Mouse (Mus musculus) thymus, adult 2 months (tissue): ENCODE data around the gene Hgd. TPM values are rescaled to one million over a fixed set of nuclear protein-coding genes. Genes with fewer than 3 reads are reported as not detected.
"Not testable (repeated sequence)": the region's sequence is repeated elsewhere in the genome, so short reads cannot be mapped to it uniquely, and the experiment has no call there.

Experiments used
- DNase-seq: peaks from one replicate; pipeline ENCODE4 v3.0.0; 2021
- H3K27ac ChIP-seq: fragments of 200-500 bp; 2 replicates; pipeline ENCODE4 v1.5.1; 2012; ENCODE audit warnings: low read length, control low read depth; ENCODE audit not compliant: control insufficient read depth, insufficient read depth
- H3K27me3 ChIP-seq: fragments of 200-500 bp; 2 replicates; pipeline ENCODE4 v1.6.1; 2012; ENCODE audit warnings: mild to moderate bottlenecking, low read length, moderate library complexity, mixed read lengths; ENCODE audit not compliant: control insufficient read depth, insufficient read depth
- H3K36me3 ChIP-seq: fragments of 200-500 bp; 2 replicates; pipeline ENCODE4 v1.6.1; 2012; ENCODE audit warnings: mild to moderate bottlenecking, low read length, moderate library complexity; ENCODE audit not compliant: control insufficient read depth, insufficient read depth
- H3K4me1 ChIP-seq: fragments of 200-500 bp; replicated peaks from 2 replicates; pipeline ENCODE4 v1.6.1; 2012; ENCODE audit warnings: low read length; ENCODE audit not compliant: control insufficient read depth, insufficient read depth
- H3K4me3 ChIP-seq: fragments of 200-500 bp; 2 replicates; pipeline ENCODE4 v1.5.1; 2012; ENCODE audit warnings: mild to moderate bottlenecking, low read length, control low read depth, moderate library complexity; ENCODE audit not compliant: control insufficient read depth, insufficient read depth
- CTCF ChIP-seq: fragments of 200-500 bp; IDR thresholded peaks from 2 replicates; pipeline ENCODE4 v1.5.1; 2012; ENCODE audit warnings: mild to moderate bottlenecking, control low read depth, low read length, moderate library complexity, borderline replicate concordance; ENCODE audit not compliant: control insufficient read depth, poor library complexity, insufficient read depth; ENCODE audit errors: extremely low read depth
- POLR2A ChIP-seq: fragments of 200-500 bp; IDR thresholded peaks from 2 replicates; pipeline ENCODE4 v1.6.1; 2012; ENCODE audit warnings: mild to moderate bottlenecking, low read length, control low read depth, moderate library complexity; ENCODE audit not compliant: control insufficient read depth, poor library complexity, insufficient read depth; ENCODE audit errors: extremely low read depth
- WGBS: fragments of 180-500 bp; shearing (Covaris S2); methylation state at CpG from one replicate; pipeline ENCODE4 v1.1.7; 2018; 5-methylcytosine and 5-hydroxymethylcytosine counted together
- polyA plus RNA-seq: library from polyadenylated mRNA; depleted of rRNA; stranded (reverse); fragments of >200 nt; gene quantifications from 2 replicates; pipeline ENCODE4 v1.2.3, GENCODE M21; 2012

Gene Hgd
- polyA plus RNA-seq, 1 experiment, result 0.54 TPM

DNA sequence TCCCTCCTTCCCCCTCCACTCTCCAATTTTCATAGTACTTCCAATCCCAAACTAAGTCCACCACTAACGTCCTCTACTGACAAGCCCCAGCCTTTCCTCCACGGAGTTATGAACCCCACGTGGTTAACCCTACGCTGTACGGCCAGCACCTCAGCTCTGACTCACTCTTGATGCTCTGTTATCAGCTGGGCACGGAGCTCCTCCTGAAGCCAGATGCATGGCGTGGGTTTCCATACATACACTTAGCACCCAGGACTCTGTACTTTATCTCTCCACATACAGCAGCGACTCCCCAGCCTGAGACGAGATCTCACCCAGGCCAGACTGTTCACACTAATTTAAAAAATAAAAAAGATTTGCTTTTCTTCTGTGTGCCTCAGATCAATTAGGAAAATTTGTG lies 54.6 kb downstream of the Hgd start:
- WGBS, result 78% methylated on average over 9 of the region's 9 CpGs
- H3K4me3 ChIP-seq, result no peak overlapping the region
- no peak for TF ChIP-seq CTCF
- no peak for TF ChIP-seq POLR2A

DNA sequence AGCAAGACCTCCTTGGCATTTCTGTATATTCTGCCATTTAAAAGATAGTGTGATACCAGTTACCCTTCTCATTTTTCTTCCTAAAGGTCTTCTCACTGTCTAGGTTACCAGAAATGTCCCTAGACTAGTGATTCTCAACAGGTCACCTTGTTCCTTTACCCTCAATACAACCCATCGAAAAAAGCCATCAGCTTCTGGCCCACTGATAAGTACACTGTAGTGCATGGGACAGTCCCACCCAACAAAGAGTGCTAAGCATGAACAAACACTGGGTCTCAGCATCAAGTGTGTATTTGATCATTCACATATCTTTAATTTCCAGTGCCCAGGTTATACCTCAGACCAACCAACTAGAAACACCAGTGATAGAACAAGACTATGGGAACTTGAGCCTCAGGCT lies 55.1 kb downstream of the Hgd start:
- WGBS, result 94% methylated on average over 1 of the region's 1 CpGs
- TF ChIP-seq CTCF, result no peak
- no peak for TF ChIP-seq POLR2A

More for the DNA sequence above, 54.6 kb downstream of the Hgd start:
- Histone ChIP-seq H3K36me3 (no peaks in the 10 kb centered on the region), H3K4me1 (no peaks in the 10 kb centered on the region), H3K27ac (no peak overlapping the region), H3K27me3 (no peaks in the 10 kb centered on the region)
- DNase-seq, result no peak

DNA sequence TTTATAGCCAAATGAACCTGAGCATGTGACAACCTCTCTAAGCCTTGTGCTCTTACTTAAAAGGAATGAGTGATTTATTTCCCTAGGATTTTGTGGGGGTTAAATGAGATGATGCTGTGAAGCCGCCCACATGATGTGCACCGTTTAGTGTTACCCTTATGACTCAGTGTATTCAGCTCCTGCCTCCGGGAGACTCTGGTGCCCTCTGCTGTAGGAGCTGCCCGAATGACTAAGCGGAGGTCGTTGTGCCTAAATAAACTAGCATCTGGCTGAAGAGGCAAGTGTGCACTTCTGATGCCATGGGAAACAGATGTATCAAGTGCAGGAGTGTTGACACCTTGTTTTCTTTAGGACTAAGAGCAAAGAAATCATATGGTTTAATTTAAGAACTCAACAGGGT lies 56.2 kb downstream of the Hgd start:
- no peaks in the 10 kb centered on the region for H3K27me3 ChIP-seq
- 60% methylated on average over 6 of the region's 6 CpGs for WGBS
- H3K27ac ChIP-seq, result no peak overlapping the region
- TF ChIP-seq CTCF, result no peak
- TF ChIP-seq POLR2A, result no peak
- no peak for DNase-seq
- no peaks in the 10 kb centered on the region for H3K36me3 ChIP-seq
- no peak overlapping the region for H3K4me3 ChIP-seq
- no peaks in the 10 kb centered on the region for H3K4me1 ChIP-seq

More for the DNA sequence above, 55.1 kb downstream of the Hgd start:
- no peaks in the 10 kb centered on the region for H3K27me3 ChIP-seq
- H3K4me1 ChIP-seq, result no peaks in the 10 kb centered on the region
- H3K4me3 ChIP-seq, result no peak overlapping the region
- no peak overlapping the region for H3K27ac ChIP-seq
- DNase-seq, result no peak
- no peaks in the 10 kb centered on the region for H3K36me3 ChIP-seq

DNA sequence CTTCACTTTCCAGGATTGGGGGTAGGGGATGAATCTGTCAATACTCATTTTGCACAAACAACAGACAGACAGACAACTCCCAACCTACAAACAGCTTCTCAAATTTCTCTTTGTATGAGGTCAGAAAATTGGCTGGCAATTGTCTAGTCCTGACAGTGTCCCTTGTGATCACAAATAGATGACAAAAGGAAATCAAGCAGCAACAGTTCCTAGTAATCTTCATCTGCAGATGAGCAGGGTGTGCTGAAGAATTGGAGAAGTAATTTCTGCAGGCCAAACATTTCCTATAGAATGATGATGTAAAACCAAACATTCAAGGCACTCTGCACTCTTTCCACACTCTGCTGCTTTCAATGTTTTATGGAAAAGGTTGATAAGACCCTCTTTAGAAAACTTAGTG lies 57.8 kb downstream of the Hgd start:
- TF ChIP-seq POLR2A (no peak), CTCF (no peak)
- H3K4me3 ChIP-seq, result no peak overlapping the region
- no peak for DNase-seq
- no peaks in the 10 kb centered on the region for H3K27me3 ChIP-seq
- H3K36me3 ChIP-seq, result no peaks in the 10 kb centered on the region
- no peaks in the 10 kb centered on the region for H3K4me1 ChIP-seq
- H3K27ac ChIP-seq, result no peak overlapping the region

DNA sequence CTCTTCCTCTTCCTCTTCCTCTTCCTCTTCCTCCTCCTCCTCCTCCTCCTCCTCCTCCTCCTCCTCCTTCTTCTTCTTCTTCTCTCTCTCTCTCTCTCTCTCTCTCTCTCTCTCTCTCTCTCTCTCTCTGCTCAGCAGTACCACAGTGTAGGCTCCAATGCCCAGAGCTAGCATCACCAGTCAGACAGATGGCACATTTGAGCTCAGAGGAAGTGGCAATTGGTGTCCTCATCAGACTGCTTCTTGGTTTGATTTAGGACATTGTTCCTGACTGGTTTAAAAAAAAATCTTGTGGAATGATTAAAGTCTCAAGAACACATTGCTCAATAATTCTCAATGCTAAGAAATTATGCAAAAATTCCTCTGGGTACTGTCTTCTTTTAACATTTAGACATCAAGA lies 60.6 kb downstream of the Hgd start:
- not testable (repeated sequence) for DNase-seq, H3K4me3 ChIP-seq, H3K27ac ChIP-seq, H3K27me3 ChIP-seq, H3K36me3 ChIP-seq, H3K4me1 ChIP-seq

DNA sequence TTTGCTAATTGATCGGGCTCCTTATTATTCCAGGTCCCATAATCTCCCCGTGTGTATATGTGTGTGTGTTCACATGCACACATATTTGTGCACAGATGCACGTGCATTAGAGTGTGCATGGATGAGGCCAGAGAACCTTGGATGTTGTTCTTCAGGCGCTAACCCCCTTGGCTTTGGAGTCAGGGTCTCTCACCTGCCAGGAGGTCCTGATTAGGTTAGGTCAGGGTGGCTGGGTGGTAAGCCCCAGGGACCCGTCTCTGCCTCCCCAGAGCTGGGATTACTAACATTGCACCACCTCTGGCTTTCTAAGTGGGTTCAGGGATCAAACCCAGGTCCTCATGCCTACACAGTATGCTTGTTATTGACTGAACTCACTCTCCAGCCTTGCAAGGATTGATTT lies 64.5 kb downstream of the Hgd start:
- Histone ChIP-seq H3K4me3 (no peak overlapping the region), H3K27ac (no peak overlapping the region), H3K27me3 (no peaks in the 10 kb centered on the region), H3K4me1 (no peaks in the 10 kb centered on the region), H3K36me3 (peaks cover 23% of the 10 kb centered on the region)
- TF ChIP-seq CTCF (no peak), POLR2A (no peak)
- WGBS, result 97% methylated on average over 5 of the region's 5 CpGs
- no peak for DNase-seq

DNA sequence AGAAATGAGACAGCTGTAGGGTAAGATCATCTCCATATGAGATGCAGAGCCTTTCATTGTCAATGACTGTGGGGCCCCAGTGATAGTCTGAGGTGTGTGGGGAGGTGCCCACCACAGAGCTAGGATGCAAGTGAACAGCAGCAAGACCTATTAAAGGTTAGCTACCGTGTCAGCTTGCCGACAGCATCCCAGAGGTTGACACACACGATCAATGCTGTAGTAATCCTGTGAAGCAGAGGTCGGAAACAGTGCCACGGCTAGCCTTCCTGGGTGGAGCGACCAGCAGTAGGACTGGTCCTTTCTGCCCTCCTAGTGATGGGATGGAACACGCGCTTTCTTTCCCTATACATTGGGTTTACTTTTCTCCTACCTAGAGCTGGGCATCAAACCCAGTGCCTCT lies 65.3 kb downstream of the Hgd start:
- Histone ChIP-seq H3K27ac (no peak overlapping the region), H3K36me3 (peaks cover 23% of the 10 kb centered on the region), H3K4me3 (no peak overlapping the region), H3K27me3 (no peaks in the 10 kb centered on the region), H3K4me1 (no peaks in the 10 kb centered on the region)
- no peak for DNase-seq
- WGBS, result 98% methylated on average over 8 of the region's 8 CpGs
- TF ChIP-seq CTCF, result no peak
- no peak for TF ChIP-seq POLR2A
